Mouse (Mus musculus): ENCODE data around the gene Tmem234.

The Tmem234 gene

DNA sequence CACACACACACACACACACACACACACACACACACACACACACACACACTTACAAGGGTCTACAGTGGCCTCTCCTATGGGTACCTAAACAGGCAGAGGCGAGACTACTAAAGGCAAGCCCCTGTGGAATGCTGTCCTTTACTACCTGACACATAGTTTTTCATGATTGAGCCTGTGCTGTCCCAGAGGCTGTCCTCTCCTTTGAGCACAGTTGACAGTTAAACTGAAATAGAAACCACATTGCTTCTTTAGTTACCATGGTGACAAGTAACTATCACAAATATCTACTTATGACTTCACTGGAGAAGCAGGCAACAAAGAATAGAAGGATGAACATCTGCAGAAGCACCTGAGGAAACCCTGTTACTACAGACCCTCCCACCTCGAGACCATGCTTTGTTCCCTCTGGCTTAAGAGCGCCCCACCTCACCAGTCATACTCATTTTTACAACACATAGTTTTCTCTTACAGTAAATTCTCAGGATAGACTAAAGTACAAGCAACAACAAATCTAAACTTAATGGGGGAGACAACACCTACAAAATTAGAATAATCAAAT lies 61.9 kb downstream of the Tmem234 start:
- in situ Hi-C loops (cut with MboI, MseI): loop anchor here (25.0 kb wide), 1 partner anchor 700 kb away; the partner anchor contains the start of genes Snrnp40 and Zcchc17

DNA sequence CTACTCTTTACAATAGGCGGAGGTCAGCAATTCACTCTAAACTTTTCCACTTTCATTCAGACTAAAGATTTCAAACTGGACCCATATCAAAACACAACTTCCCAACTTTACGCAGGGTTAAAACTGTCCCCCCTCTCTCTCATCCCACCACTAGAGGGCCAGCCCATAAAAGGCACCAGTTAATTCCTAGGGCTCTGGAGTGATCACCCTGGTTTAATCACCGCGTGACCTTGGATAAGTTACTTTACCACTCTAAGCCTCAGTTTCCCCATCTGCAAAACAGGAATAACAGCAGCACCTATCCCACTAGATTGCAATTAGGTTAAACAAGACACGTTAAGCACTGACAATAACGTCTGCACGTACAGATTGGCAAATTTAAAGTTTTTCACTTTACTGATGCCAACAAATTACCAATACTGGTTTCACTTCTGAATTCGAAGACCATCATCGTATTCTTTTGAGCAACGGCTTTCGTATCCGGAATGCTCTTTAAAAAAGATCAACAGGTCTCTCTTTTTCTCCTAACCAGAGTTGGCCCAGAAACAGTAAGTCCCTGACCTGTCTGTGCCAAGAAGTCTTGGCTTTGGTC lies 71.1 kb downstream of the Tmem234 start:
- in situ Hi-C loops (cut with MboI, MseI): loop anchor here (25.0 kb wide), 1 partner anchor 691 kb away; the partner anchor contains the start of genes Snrnp40 and Zcchc17

DNA sequence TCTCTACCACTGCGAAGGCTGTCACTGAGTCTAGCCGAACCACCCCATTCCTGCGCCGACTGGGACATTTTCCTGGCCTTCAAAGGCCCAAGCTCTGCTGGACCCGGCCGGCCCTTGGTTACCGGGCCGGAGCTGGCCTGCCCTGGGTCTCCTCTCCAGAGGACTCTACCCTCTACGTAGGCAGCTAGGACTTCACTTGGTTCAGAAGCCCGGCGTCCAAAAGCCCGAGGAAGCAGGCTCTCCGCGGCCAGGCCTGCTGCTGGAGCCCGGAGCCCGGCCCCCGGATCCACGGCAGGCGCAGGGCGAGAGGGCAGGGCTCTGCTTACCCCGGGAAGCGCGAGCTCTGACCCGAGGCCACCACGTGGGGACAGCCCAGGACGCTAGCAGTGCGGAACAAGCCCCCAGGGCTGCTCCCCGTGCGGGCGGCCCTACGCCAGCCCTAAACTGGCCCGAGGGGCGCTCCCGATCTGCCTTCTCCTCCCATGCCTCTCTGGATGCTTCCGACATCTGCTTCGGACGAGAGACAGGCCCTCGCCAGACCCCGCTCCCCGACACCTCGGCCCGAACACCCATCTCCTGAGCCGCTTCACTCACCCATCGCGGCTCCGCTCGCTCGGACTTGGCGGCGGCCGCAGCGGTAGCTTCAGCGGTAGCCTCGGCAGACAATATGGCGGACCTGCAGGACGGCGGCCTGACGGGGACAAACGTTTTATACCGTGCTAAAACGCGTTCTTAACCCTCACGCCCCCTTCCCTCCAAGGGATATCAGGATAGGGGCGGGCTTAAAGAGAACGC lies 71.8 kb downstream of the Tmem234 start, which contains the start of gene Kpna6:
Kpna6 (minus strand) TSS at position 685 of the 795 bp plus-strand sequence.
- in situ Hi-C loops (cut with MboI, MseI): loop anchor here (25.0 kb wide), 1 partner anchor 690 kb away; the partner anchor contains the start of genes Snrnp40 and Zcchc17

DNA sequence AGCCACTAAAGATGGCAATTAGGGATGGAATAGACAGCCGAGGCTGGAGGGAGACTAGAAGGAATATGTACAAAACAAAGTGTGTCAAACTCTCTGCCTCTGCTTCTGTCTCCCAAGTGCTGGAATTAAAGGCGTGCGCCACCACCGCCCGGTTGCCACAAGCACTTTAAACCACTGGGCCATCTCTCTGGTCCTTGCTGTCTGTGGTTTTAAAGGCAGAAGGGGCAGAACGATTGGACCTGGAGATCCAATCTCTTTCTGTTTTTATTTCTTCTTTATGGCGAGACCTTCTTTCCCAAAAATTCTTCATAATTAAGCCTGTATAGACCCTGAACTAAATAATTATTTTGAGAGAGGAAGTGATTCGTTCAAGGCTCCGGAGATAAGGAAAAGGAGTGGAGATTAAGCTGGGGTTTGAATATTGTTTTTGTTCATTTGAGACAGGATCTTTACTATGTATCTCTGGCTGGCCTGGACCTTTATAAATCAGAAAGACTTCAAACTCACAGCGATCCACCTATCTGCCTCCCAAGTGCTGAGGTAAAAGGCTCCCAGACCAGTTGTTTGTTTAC lies 72.5 kb downstream of the Tmem234 start:
- in situ Hi-C loops (cut with MboI, MseI): loop anchor here (25.0 kb wide), 1 partner anchor 689 kb away; the partner anchor contains the start of genes Snrnp40 and Zcchc17

All from T-helper 2 cell (primary cell).